Mouse (Mus musculus): ENCODE data around the gene Fam222a.

DNA sequence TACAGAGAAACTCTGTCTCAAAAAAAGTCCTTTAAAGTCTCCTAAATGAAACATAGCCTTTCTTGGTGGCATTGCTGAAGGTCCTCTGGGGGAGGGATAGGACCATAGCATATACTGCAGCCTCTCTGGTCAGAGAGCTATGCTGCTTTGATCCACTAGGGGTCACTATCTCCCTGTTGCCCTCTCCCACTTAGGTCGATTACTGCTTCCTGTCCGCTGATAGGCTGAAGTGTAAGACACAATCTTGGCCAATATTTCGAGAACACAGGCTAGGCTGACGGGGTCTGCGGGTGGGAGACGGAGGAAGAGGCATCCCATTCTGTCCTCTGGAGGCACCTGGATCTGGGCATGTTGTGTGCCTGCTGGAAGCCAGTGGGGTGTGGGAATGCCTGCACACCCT lies 52.5 kb downstream of the Fam222a start:
- no peak for TF ChIP-seq GATA1 (IDR thresholded peaks at IDR 0.05; ENCODE audit: borderline replicate concordance, low read length)
- no peak for TF ChIP-seq FLI1 (IDR thresholded peaks at IDR 0.05; ENCODE audit: low read length)

Data from megakaryocyte, embryonic 14.5 days (primary cell).